13 mouse cellular contexts compared by ENCODE assay signal in genomic region chr13:58070504-58070903, GRCm38 (mm10).
"Had no signal": no experiment of that assay in that cellular context is flagged by ENCODE, and none has a peak within 500 bp of the region (broad histone marks: within the 10 kb centered on the region; RNA-seq: fewer than 3 reads in every experiment).

No protein-coding gene starts in this region.

- H3K9me3 ChIP-seq: intestine, embryonic 15.5 days; kidney, embryonic 15.5 days; limb, embryonic 15.5 days; liver, embryonic 12.5 days; megakaryocyte, embryonic 14.5 days; midbrain, embryonic 12.5 days; stomach, embryonic 15.5 days had no signal

- H3K4me3 ChIP-seq: intestine, embryonic 15.5 days; kidney, embryonic 15.5 days; limb, embryonic 15.5 days; liver, embryonic 12.5 days; midbrain, embryonic 12.5 days; stomach, embryonic 15.5 days had no signal

- H3K27ac ChIP-seq: intestine, embryonic 15.5 days; kidney, embryonic 15.5 days; limb, embryonic 15.5 days; liver, embryonic 12.5 days; midbrain, embryonic 12.5 days; stomach, embryonic 15.5 days had no signal

- DNase-seq: kidney, adult 2 months; kidney, postnatal 14 days; layer of hippocampus, adult 9-11 months; layer of hippocampus, postnatal 36 days; right cerebral cortex, postnatal 14 days; thymus, postnatal 4 days had no signal

- H3K36me3 ChIP-seq: intestine, embryonic 15.5 days; kidney, embryonic 15.5 days; limb, embryonic 15.5 days; liver, embryonic 12.5 days; midbrain, embryonic 12.5 days; stomach, embryonic 15.5 days had no signal

- H3K27me3 ChIP-seq: intestine, embryonic 15.5 days; kidney, embryonic 15.5 days; limb, embryonic 15.5 days; liver, embryonic 12.5 days; midbrain, embryonic 12.5 days; stomach, embryonic 15.5 days had no signal
